Mouse (Mus musculus) G1E (cell line): ENCODE measurements around the gene Gadd45a.

Experiments used
- CTCF ChIP-seq: IDR thresholded peaks from 2 replicates; pipeline ENCODE4 v1.5.1; 2012; ENCODE audit warnings: low read depth, low read length, inconsistent platforms, mixed read lengths
- GATA1 ChIP-seq: IDR thresholded peaks from 2 replicates; pipeline ENCODE4 v1.6.1; 2012; ENCODE audit warnings: borderline replicate concordance, low read length, inconsistent platforms, mixed read lengths
- GATA2 ChIP-seq: IDR thresholded peaks from 2 replicates; pipeline ENCODE4 v1.6.1; 2012; ENCODE audit warnings: low read depth, low read length, inconsistent platforms, borderline replicate concordance
- POLR2AphosphoS5 ChIP-seq: IDR thresholded peaks from 2 replicates; pipeline ENCODE4 v1.6.1; 2012; ENCODE audit warnings: low read depth, low read length, inconsistent platforms; ENCODE audit not compliant: insufficient replicate concordance
- TAL1 ChIP-seq: conservative IDR thresholded peaks from 2 replicates; pipeline ENCODE4 v1.6.1; 2012; ENCODE audit warnings: low read depth, low read length, inconsistent platforms, mixed read lengths

- TF ChIP-seq CTCF (no peak), POLR2AphosphoS5 (no peak), TAL1 (no peak), GATA2 (no peak), GATA1 (no peak)
These were observed 6.8 kb downstream of the Gadd45a start for GRCm38 (mm10) chr6:67030416-67030815.
